Mouse (Mus musculus) midbrain, embryonic 15.5 days (tissue): ENCODE data around the gene Edc4. TPM values are rescaled to one million over a fixed set of nuclear protein-coding genes. Genes with fewer than 3 reads are reported as not detected.

Source experiments
- polyA plus RNA-seq: library from polyadenylated mRNA; unstranded; fragments of >200 nt; fragmentation: Nextera tagmentation; extraction: Ambion mirVana; gene quantifications from 2 replicates; pipeline ENCODE4 v1.2.1, GENCODE M21; 2015

The Edc4 gene
- polyA plus RNA-seq, 1 experiment from 2014 or later = 61.9 TPM

Other genes starting within 250 kb of the Edc4 start
- gene Ctcf, start 244.3 kb upstream of the Edc4 start, polyA plus RNA-seq = 108 and 129 TPM in 2 replicates
- 1.0 and 1.1 TPM in 2 replicates for gene Agrp, start 243.5 kb upstream of the Edc4 start, polyA plus RNA-seq
- 24.9 and 25.6 TPM in 2 replicates for gene Carmil2, start 194.6 kb upstream of the Edc4 start, polyA plus RNA-seq
- gene Acd, start 179.8 kb upstream of the Edc4 start, polyA plus RNA-seq = 104 and 106 TPM in 2 replicates
- 51.6 and 51.8 TPM in 2 replicates for gene Pard6a, start 179.7 kb upstream of the Edc4 start, polyA plus RNA-seq
- gene 4933405L10Rik, start 173.2 kb upstream of the Edc4 start, polyA plus RNA-seq = 0.28 and 0.43 TPM in 2 replicates
- gene Enkd1, start 172.7 kb upstream of the Edc4 start, polyA plus RNA-seq = 12.9 and 16.1 TPM in 2 replicates
- gene Gfod2, start 122.2 kb upstream of the Edc4 start, polyA plus RNA-seq = 90.3 and 100 TPM in 2 replicates
- 11.8 and 13.6 TPM in 2 replicates for gene Ranbp10, start 53.5 kb upstream of the Edc4 start, polyA plus RNA-seq
- 0.64 and 1.0 TPM in 2 replicates for gene Tsnaxip1, start 53.1 kb upstream of the Edc4 start, polyA plus RNA-seq
- 55.2 and 58.7 TPM in 2 replicates for gene Cenpt, start 27.6 kb upstream of the Edc4 start, polyA plus RNA-seq
- 56.2 and 58.6 TPM in 2 replicates for gene Thap11, start 25.7 kb upstream of the Edc4 start, polyA plus RNA-seq
- gene Nutf2, start 20.3 kb upstream of the Edc4 start, polyA plus RNA-seq = 148 and 152 TPM in 2 replicates
- 0.30 TPM in 1 of 2 replicates, not detected in the other for gene Nrn1l, start 12.7 kb downstream of the Edc4 start, polyA plus RNA-seq
- gene Pskh1, start 19.6 kb downstream of the Edc4 start, polyA plus RNA-seq = 11.6 and 13.7 TPM in 2 replicates
- 5.4 and 5.5 TPM in 2 replicates for gene Ctrl, start 53.0 kb downstream of the Edc4 start, polyA plus RNA-seq
- 64.3 and 65.3 TPM in 2 replicates for gene Psmb10, start 57.6 kb downstream of the Edc4 start, polyA plus RNA-seq
- 1.6 and 2.0 TPM in 2 replicates for gene Lcat, start 62.5 kb downstream of the Edc4 start, polyA plus RNA-seq
- gene Slc12a4, start 85.2 kb downstream of the Edc4 start, polyA plus RNA-seq = 7.5 and 9.1 TPM in 2 replicates
- not detected in 2 replicates for gene Dpep3, start 98.5 kb downstream of the Edc4 start, polyA plus RNA-seq
- 29.0 and 30.8 TPM in 2 replicates for gene Dus2, start 110.5 kb downstream of the Edc4 start, polyA plus RNA-seq
- 0.21 and 0.26 TPM in 2 replicates for gene Dpep2nb, start 125.1 kb downstream of the Edc4 start, polyA plus RNA-seq
- 22.9 and 23.8 TPM in 2 replicates for gene Ddx28, start 131.0 kb downstream of the Edc4 start, polyA plus RNA-seq
- gene Nfatc3, start 178.0 kb downstream of the Edc4 start, polyA plus RNA-seq = 3.7 and 3.8 TPM in 2 replicates